Mouse (Mus musculus) cerebellum, adult 8-10 months (tissue): ENCODE measurements around the gene Gm20388.
A peak's percentile ranks its signal among the peaks of the same experiment; 100 is the strongest.

Experiments
- DNase-seq: peaks from one replicate; pipeline ENCODE4 v3.0.0; 2022

The Gm20388 gene

DNA sequence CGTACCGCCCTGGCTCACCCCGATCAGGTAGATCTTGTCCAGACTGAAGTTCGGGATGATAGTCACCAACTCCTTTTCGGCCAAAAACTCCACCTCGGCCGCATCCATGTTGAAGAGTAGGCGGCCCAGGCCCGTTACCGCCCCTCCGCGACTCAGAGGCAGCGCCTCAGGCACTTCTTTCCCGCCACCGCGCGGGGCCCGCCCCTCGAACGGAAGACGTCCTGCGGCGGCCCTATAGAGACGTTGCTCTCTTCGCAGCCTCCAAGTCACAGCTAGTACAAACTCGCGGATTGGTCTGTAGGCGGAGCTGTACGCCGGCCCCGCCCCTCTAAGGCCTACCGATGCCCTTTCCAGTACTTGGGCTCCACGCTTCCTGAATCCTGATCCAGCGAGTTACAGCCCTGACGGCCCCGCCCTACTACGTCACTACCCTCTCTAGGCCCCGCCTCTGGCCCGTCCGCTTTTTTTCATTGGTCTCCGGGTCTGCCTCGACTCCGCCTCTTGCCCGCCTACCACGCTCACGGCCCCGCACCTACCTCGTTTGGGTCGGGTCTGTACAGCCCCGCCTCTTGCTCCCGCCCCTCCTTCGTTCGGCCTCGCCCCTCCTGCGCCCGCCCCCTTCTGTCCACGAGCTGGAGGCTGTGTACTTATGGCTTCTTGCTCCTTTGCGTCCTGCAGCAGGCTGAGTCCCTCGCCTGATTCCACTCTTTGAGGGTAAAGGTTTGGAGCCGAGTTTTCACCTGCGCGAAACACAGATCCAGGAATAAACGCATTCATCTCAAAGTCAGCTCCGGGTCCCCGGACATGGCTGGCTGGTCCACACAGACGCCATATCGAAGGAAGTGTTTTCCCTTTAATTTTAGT lies 678.5 kb downstream of the Gm20388 start, which contains the start of gene Gins2:
Gene Gins2, minus strand, starts transcription at position 397 of the 864 bp plus-strand sequence.
- peak; percentile 98 for DNase-seq

DNA sequence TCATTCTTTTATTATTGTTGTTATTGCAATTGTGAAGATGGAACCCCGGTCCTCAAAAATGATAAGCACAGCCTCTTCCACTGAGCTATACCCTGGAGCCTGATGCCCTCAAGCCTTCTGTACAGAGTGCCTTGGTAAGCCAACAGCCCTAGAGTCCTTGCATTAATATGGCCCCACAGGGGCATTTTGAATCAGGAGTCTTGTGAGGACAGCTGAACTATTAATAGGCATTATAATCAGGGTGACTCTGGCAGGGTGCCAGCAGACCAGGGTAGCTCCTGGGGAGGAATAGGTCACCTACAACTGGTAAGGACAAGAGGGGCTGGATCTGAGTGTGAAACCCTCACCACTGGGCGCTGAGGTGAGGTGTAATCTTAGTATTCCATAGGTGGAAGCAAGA lies 679.3 kb downstream of the Gm20388 start:
- DNase-seq, result peak; percentile 63

DNA sequence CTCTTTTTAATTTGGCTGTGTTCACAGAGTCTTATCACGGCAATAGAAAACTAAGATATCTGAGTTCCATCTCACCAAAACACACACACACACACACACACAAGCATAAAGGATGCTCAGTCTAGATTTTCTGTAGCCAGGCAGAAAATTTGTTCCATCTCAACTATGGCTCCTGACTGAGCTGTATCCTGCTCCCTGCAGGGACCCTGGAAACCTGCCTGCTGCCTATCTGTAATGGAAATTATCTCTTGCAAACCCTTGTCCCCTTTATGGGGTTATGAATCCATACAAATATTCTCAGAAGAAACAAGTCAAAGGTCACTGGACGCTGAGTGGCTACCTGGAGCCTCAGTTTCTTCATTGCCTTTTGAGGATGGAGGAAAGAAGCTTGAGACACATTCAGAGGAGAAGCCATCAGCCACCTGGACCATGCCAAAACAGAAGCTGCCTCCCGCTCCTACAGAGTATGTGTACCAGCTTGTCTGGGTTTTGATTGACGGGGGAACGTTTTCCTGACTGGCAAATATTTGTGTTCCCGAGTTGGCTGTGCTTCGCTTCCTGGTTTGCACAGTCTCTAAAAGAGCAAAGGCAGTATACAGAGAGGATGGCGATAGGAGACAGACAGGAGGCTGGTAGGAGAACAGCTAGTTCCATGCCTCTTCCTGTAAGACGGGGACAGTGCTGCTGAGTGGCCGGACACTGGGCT lies 681.1 kb downstream of the Gm20388 start:
- DNase-seq, result no peak

DNA sequence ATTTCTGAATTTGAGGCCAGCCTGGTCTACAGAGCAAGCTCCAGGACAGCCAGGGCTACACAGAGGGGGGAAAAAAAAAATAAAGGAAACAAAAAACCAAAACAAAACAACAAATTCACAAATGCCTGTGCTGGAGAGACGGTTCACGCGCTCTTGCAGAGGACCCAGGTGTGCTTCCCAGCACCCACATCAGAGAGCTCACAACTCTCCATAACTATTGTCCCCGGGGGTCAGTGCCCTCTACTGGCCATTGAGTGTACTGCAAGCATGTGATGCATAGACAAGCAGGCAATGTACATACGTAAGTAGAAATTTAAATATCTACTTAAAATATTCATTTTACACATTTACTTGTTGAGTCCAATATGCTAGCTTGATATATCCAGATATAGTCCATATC lies 683.9 kb downstream of the Gm20388 start:
- no peak for DNase-seq

DNA sequence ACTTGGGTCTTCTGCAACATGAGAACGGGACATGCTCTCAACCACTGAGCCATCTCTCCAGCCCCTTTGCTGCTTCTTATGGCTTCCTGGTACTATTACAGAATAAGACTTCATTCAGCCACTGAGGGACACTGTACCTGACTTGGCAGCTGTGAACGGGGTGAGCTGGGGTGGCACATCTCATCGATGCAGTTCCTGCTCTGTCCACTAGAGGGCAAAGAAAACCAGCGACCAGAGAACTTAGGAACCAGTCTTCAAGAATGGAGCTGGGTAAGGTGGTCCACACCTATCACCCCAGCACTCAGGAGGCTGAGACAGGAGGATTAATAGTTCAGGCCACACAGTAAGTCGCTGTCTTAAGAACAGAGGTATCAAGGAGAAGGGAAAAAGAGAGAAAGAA lies 685.3 kb downstream of the Gm20388 start:
- DNase-seq, result peak; percentile 72

DNA sequence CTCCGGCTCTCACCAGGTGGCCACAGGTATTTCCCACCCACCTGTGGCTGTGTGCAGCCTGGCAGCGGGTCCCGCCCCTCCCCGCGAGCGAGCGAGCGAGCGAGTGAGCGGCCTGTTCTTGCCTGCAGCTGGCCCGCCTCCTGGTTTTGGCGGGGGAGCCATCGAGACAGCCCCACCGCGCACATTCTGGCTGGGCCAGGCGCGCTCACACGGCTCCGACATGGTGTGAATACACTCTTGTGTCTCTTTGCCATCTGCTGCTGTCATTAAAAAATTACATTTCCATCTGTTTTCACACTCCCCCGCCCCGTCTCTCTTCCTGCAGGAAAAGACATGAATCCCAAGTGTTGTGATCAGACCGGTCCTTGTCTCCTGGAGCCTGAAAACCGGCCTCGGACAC lies 687.9 kb downstream of the Gm20388 start:
- peak; percentile 54 for DNase-seq

DNA sequence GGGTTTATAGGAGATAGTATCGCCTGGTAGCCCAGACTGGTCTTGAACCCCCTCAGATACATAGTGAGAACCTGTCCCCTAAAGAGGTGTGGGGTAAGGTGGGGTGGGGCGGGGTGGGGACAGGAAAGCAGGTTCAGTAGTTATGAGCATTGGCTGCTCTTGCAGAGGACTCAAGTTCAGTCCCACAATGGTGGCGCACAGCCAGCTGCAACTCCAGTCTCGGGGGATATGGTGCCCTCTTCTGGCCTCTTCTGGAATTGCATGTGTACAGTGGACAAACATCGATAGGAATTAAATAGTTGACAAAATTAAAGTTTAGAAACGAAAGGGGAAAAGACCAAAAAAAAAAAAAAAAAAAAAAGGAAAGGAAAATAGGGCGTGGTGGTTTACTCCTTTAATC lies 688.9 kb downstream of the Gm20388 start:
- peak; percentile 83 for DNase-seq

DNA sequence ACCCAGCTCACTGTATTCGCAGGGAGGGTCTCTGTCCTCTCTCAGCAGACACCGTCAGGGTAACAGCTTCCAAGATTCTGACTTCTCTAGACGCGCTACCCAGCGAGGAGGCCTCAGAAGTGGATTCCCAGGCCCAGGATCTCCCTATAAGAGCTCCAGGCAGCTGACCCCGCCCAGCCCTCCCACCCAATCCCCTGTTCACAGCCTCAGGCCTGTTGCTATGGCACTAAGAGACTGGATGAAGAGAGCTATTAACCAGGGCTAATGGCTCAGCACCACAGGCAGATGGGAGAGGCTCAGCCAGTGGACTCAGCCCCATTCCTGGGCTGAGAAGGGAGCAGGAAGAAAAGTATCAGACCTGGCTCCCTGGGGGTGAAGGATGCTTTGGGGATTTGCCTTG lies 692.0 kb downstream of the Gm20388 start:
- DNase-seq, result no peak

DNA sequence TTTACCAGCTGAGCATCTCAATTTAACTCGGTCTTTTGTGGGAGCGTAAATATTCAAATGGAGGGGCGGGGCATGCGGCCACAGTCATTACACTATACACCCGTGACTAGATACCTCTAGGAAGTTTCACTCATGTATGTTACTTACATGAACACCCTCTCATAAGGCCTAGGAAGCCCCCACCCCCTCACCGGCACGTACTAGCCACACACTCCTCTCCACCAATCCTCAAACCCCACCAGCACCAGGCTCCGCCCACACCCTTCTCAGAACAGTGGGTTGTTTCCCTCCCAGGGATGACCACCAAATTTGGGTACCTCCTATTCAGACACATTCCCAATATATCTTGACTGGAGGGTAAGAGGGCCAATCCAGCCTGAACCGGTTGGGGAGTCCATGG lies 696.8 kb downstream of the Gm20388 start:
- DNase-seq, result no peak

DNA sequence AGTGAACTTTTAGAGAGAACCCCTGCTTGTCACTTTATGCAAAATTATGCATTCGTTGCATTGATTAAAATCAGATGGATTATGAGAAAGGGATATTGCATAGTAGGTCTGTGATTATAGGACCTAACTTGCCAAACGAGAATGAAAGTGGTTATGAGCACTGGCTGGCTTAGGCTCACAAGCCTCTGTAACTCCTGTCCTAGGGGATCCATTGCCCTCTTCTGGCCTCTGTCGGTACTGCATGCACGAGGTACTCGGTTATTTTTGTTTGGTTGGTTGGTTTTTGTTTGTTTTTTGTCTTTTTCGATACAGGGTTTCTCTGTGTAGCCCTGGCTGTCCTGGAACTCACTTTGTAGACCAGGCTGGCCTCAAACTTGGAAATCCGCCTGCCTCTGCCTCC lies 697.2 kb downstream of the Gm20388 start:
- DNase-seq, result peak; percentile 79

DNA sequence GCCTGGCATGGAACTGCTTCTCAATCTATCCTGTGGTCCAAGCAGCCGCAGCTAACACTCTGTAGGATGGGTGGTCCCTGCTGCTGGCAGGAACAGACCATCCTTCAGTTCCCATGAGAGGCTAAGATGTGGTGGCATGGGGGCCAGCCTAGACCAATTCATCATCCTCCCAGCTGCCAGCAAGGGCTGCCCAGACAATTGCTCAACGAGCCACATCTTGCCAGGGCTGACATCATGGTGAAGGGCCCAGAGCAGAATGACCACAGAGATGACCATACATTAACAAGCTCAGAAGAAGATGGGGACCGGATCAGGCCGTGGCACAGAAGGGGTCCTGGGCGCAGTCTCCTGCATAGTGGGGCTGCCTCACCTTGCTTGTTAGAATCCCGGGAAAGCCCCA lies 700.2 kb downstream of the Gm20388 start:
- no peak for DNase-seq

DNA sequence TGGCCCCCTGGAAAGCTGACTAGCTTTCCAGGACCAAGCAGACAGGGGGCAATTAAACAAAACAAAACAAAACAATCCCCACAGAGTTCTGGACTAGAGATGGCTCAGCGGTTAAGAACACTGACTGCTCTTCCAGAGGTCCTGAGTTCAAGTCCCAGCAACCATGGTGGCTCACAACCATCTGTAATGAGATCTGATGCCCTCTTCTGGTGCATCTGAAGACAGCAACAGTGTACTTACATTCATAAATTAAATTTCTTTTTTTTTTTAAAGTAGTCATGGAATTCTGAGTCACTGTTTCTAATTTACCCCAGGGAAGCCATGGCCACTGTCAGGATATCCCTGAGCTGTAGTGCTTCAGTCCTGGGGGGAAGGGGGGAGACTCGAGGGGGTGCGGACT lies 703.9 kb downstream of the Gm20388 start:
- no peak for DNase-seq

DNA sequence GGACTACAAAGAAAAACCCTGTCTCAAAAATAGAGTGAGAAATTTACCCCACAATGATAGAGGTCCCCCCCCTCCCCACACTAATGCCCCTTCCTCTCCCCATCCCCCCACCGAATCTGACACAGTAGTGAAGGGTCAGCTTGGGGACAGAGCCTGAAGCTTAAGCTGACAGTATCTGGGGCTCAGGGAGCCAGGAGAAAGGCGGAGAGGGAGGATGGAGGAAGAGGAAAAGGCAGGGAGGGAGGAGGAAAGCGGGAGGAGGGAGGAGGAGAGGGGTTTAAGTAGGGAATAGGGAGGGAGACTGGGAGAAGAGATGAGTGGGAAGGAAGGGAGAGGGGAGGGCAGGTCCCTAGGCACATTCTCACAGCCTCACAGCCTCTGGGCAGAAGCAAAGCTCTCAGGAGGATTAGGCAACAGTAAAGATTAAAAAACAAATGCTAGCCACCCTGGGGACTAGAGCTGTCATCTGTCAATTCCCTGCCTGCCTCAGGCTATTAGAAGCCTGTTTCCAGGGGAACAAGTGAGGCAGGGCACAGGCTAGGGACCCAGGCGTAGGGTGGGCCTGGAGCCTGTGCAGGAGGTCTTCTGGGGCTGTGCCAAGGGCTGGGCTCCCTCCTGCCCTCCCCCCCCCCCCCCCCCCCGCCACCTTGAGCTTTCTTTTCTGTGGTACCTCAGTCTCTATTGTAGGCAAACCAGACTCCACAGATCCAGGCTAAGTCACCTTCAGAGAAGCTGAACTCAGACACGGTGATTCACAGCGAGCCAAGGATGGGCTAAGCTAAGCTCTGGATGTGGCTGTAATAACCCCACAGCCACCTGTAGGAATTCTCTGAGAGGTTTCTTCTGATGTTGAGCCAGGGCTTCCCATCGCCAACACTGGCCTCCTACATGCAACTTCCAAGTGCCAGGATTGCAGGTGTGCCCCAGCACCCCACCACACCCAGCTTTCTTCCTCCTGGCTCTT lies 706.3 kb downstream of the Gm20388 start:
- no peak for DNase-seq

DNA sequence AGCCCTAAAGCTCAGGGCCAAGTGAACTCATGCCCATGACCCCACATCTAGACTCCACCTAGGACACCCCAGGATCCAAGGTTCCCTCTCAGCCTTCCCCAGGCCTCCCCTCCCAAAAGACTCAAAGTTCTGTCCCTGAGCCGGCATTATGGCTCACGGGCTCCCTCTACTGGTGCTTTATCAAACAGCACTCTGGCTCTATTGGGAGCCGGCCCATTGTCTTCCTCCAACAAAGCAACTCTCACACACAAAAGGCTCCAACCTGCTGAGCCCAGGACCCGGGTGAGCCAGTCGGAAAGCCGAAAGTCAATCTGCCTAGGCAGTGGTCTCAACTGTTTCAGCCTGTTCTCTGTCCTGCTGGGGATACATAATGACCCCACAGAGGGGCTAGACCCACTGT lies 707.5 kb downstream of the Gm20388 start:
- peak; percentile 70 for DNase-seq

DNA sequence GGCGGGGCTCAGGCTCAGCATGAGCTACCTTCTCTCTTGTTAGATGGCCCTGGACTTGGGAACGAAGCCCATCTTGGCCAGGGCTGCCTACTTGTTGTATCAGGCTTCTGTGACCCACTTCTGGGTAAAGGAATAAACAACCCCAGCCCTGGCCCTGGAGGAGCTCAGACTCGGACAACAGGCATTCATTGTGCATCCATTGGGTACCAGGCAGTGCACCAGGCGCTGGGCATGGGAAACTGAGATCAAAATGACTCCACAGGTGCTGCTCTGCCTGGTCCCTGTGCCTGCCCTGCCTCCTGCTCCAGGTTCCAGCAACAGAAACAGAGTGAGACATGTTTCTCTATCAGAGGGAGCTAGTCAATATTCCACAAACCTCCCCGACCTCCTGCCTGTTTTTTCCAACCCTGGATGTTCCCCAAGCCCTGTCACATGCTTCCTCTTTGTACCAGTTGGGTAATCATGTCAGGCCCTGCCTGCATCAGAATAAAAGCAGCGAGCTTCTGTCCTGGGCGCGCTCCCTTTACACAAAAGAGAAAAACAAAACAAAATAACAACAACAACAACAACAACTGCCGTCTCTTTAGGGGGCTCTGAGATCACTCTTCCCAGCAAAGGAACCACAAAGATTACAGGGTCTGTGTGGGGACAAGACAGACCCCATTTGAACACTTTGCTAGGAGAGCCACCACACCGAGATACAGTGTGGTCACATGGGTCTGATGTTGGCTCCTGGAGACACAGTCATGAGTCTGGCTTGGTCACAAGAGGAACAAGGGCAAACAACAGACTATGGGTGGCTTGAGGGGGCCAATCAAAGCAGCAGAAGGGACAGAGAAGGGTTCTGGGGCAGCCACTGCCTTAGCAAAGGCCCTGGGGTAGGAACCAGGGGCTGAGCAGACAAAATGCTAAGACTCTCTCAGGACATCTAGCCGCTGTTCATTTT lies 708.9 kb downstream of the Gm20388 start:
- no peak for DNase-seq

DNA sequence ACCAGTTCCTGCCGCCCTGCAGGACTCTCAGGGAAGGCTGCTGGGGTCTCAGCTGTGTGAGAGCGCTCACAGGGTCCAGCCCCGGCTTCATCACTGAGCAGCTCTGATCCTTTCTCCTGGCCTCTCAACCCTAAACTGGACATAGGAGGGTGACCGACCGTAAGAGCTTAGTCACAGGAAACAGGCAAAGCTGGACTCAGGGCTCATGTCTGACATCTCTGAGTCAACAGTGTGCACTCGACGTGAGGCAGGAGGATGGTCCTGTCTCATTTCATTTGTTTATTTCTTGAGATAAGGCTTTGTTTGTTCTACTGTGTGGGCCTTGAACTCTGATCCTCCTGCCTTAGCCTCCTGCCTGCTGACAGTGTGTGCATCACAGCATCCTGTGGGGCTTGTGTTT lies 709.8 kb downstream of the Gm20388 start:
- no peak for DNase-seq

DNA sequence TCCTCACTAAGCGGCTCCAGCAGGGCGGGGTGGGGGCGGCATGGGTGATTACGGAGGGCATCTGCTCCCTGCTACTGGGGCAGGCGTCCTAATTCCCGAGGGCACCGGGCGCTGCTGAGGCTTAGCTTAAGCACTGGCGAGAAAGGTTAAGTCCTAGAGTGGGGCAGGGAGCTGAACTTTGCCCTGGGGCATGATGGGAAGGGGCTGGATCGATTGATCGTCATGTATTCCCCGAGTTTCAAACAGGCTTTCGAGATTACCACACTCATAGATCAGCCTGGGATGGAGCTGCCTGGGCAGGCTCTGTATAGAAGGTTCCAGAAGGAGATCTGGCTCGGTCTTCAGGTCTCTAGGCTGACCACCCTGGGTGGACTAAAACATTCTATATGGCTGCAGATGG lies 711.5 kb downstream of the Gm20388 start:
- DNase-seq, result no peak

DNA sequence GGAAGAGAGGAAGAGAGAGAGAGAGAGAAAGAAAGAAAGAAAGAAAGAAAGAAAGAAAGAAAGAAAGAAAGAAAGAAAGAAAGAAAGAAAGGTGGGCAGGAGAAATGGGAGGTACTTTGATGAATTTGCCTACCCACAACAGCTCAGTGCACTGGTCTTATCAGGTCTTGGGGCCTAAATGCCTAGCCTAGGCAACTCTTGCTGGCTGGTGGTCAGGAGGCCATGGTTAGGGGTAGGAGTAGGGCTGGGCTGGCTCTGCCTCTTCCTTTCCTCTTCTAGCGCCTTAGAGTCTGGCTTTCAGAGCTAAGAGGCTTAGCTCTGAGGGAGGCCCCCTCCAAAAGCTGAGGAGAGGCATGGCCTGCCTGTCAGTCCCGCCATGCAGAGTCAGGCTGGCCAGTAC lies 713.0 kb downstream of the Gm20388 start:
- no peak for DNase-seq

DNA sequence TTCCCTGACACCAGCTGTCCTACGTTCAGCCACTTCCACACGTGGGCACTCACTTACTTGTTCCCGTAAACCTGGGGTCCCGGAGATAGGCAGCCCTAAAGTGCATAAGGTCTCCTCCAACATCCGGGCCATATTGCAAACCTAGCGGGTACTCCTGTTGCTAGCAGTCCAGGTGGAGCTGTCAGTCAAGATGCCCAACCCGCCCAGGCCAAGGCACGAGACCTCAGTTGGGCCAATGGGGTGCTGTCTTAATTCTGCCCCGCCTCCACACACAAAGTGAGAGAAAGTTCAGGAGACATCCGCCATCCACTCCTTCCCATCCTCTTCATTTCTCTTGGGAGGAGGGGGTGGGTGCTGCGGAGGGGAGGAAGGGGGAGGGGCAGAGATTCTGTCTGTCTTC lies 715.8 kb downstream of the Gm20388 start:
- no peak for DNase-seq

DNA sequence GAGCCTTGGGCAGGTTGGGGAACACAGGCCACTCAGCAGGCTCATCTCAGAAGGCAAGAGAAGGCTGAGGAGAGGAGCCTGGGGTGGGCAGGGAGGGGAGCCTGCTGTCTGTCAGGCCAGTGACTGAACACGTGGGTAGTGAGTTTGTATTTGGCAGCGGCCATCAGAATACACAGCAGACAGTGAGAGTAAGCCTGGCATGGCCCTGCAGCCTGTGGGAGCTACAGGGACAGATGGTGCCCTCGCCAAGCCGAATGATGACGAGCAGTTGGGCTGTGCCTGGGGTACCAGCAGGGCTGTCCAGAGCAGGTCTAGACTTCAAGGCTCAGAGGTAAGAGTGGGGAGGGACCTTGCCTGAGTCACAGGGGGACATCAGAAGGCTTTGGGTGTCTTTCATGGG lies 716.7 kb downstream of the Gm20388 start:
- peak; percentile 51 for DNase-seq

DNA sequence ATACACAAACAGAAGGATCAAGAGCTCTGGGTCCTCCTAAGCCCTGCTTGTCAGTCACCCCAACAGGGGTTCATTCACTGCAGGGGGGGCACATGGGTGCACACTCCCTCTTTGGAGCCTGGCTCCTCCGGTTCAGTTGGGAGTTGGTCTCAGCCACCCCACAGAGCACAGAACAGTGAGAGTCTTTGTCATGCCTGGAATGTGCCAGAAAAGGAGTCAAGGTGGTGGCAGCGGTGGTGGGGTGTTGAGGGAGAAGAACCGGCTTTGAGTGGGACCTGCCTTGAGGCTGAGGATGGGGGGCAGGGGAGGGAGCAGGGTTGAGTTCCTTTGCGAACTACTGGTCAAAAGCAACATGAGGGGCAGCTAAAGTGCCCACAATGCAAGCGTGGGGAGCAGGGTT lies 719.4 kb downstream of the Gm20388 start:
- no peak for DNase-seq

DNA sequence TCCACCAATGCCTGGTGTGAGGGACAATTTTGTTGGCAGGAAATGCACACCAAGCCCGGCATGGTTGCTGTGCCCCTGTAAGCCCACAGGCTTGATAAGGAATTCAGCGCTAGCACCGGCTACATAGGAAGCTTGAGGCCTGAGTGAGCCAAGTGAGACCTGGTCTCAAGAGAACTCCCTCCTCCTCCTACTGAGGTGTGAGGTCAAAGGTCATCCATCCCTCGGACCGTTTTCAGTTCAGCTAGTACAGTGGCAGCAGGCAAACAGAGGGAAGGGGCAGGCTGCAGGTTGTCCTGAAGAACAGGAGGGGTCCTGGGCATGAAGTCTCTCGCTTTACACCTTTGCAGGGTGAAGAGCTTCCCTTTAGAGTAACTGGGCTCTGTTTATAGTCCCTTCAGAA lies 720.2 kb downstream of the Gm20388 start:
- no peak for DNase-seq
